Mouse (Mus musculus) fibroblast of lung, adult 2 months (primary cell): ENCODE measurements around the gene Gm10961.

Experiments used
- DNase-seq: peaks from one replicate; pipeline ENCODE4 v3.0.0-alpha.2; 2011; ENCODE audit warnings: low read depth

Gm10961 gene

GRCm38 (mm10) chr3:107659000-107659399, 27.9 kb downstream of the Gm10961 start:
- no peak for DNase-seq

GRCm38 (mm10) chr3:107664641-107665040, 33.5 kb downstream of the Gm10961 start:
- no peak for DNase-seq

GRCm38 (mm10) chr3:107667426-107667825, 36.3 kb downstream of the Gm10961 start:
- no peak for DNase-seq

GRCm38 (mm10) chr3:107668786-107669185, 37.7 kb downstream of the Gm10961 start:
- DNase-seq: no peak

GRCm38 (mm10) chr3:107670500-107670899, 39.4 kb downstream of the Gm10961 start:
- no peak for DNase-seq

GRCm38 (mm10) chr3:107671509-107671908, 40.4 kb downstream of the Gm10961 start:
- no peak for DNase-seq

GRCm38 (mm10) chr3:107680790-107681576, 49.9 kb downstream of the Gm10961 start:
- no peak for DNase-seq
